Mouse (Mus musculus): ENCODE data around the gene Hoxa5. TPM values are rescaled to one million over a fixed set of nuclear protein-coding genes. Genes with fewer than 3 reads are reported as not detected.
A peak's percentile ranks its signal among the peaks of the same experiment; 100 is the strongest.

Hoxa5 gene
- total RNA-seq, 1 experiment from 2014 or later: not detected

GRCm38 (mm10) chr6:52206882-52207683 is 2.7 kb upstream of the Hoxa5 start:
- ATAC-seq (ENCODE audit: extremely low read depth, insufficient number of reproducible peaks, low FRiP score, poor library complexity, severe bottlenecking): no peak

- ATAC-seq (ENCODE audit: extremely low read depth, insufficient number of reproducible peaks, low FRiP score, poor library complexity, severe bottlenecking): no peak
Observed at GRCm38 (mm10) chr6:52205638-52206621, 1.5 kb upstream of the Hoxa5 start.

- ATAC-seq (ENCODE audit: extremely low read depth, insufficient number of reproducible peaks, low FRiP score, poor library complexity, severe bottlenecking): no peak
Observed at GRCm38 (mm10) chr6:52205221-52205620, 834 bp upstream of the Hoxa5 start.

- ATAC-seq (ENCODE audit: extremely low read depth, insufficient number of reproducible peaks, low FRiP score, poor library complexity, severe bottlenecking): no peak
Observed at GRCm38 (mm10) chr6:52203371-52204049, 877 bp downstream of the Hoxa5 start.

GRCm38 (mm10) chr6:52203121-52203370 is 1.3 kb downstream of the Hoxa5 start:
- ATAC-seq (ENCODE audit: extremely low read depth, insufficient number of reproducible peaks, low FRiP score, poor library complexity, severe bottlenecking): no peak

- no peak for ATAC-seq (ENCODE audit: extremely low read depth, insufficient number of reproducible peaks, low FRiP score, poor library complexity, severe bottlenecking)
Observed at GRCm38 (mm10) chr6:52202362-52203120, 1.8 kb downstream of the Hoxa5 start.

- no peak for ATAC-seq (ENCODE audit: extremely low read depth, insufficient number of reproducible peaks, low FRiP score, poor library complexity, severe bottlenecking)
Observed at GRCm38 (mm10) chr6:52201269-52201668, 3.1 kb downstream of the Hoxa5 start.

GRCm38 (mm10) chr6:52200751-52201250 is 3.6 kb downstream of the Hoxa5 start:
- ATAC-seq (ENCODE audit: extremely low read depth, insufficient number of reproducible peaks, low FRiP score, poor library complexity, severe bottlenecking): no peak

- ATAC-seq (ENCODE audit: extremely low read depth, insufficient number of reproducible peaks, low FRiP score, poor library complexity, severe bottlenecking): no peak
Observed at GRCm38 (mm10) chr6:52200073-52200750, 4.2 kb downstream of the Hoxa5 start.

- no peak for ATAC-seq (ENCODE audit: extremely low read depth, insufficient number of reproducible peaks, low FRiP score, poor library complexity, severe bottlenecking)
Observed at GRCm38 (mm10) chr6:52197271-52197670, 7.1 kb downstream of the Hoxa5 start.

- ATAC-seq (ENCODE audit: extremely low read depth, insufficient number of reproducible peaks, low FRiP score, poor library complexity, severe bottlenecking): no peak
Observed at GRCm38 (mm10) chr6:52196811-52197210, 7.6 kb downstream of the Hoxa5 start.

- no peak for ATAC-seq (ENCODE audit: extremely low read depth, insufficient number of reproducible peaks, low FRiP score, poor library complexity, severe bottlenecking)
Observed at GRCm38 (mm10) chr6:52194690-52195089, 9.7 kb downstream of the Hoxa5 start.

- ATAC-seq (ENCODE audit: extremely low read depth, insufficient number of reproducible peaks, low FRiP score, poor library complexity, severe bottlenecking): peak; percentile 71
Observed at GRCm38 (mm10) chr6:52191860-52192550, 12.4 kb downstream of the Hoxa5 start.

GRCm38 (mm10) chr6:52190906-52191810 is 13.2 kb downstream of the Hoxa5 start, which contains the start of gene Hoxa4:
TSS of gene Hoxa4 (minus strand) at chr6:52191753.
- no peak for ATAC-seq (ENCODE audit: extremely low read depth, insufficient number of reproducible peaks, low FRiP score, poor library complexity, severe bottlenecking)

- ATAC-seq (ENCODE audit: extremely low read depth, insufficient number of reproducible peaks, low FRiP score, poor library complexity, severe bottlenecking): no peak
Observed at GRCm38 (mm10) chr6:52190410-52190809, 14.0 kb downstream of the Hoxa5 start.

- ATAC-seq (ENCODE audit: extremely low read depth, insufficient number of reproducible peaks, low FRiP score, poor library complexity, severe bottlenecking): no peak
Observed at GRCm38 (mm10) chr6:52189909-52190308, 14.5 kb downstream of the Hoxa5 start.

Data from neutrophil, adult 5-6 weeks (primary cell).